Mouse (Mus musculus) effector memory CD4-positive, alpha-beta T cell, adult 5 months (primary cell): Measurements from ENCODE around the gene Gm10964. TPM values are rescaled to one million over a fixed set of nuclear protein-coding genes. Genes with fewer than 3 reads are reported as not detected.

Source experiments
- polyA plus RNA-seq: library from polyadenylated mRNA; unstranded; fragments of 100-300 nt; shearing (Covaris generic); gene quantifications from one replicate; pipeline ENCODE4 v1.2.1, GENCODE M21; 2017

Gm10964 gene
- not detected for polyA plus RNA-seq

DNA sequence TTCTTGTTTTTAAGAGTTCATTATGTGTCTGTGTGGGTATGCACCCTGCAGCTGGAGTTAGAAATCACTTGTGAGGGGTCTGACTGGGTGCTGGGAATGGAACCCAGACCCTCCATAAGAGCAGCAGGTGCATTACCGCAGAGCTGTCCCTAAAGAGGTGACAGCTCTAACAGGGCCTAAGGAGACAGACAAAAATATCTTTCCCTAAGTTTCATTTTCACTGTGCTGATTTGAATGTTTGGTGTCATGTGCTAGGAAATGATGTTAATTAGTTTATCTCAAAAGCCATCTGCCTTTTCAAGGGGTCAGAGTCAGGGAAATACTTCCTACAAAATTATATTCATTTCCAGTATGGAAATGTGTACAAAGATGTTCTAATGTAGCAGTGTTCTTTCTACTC lies at the start of gene Gm10964:
Gene Gm10964 (plus strand): TSS at position 38 of the 400 bp plus-strand sequence.

GRCm38 (mm10) chr3:103737778-103738571 lies 1.2 kb upstream of the Gm10964 start, which contains the start of gene Olfml3:
Gene Olfml3, minus strand, starts transcription at chr3:103738001.

GRCm38 (mm10) chr3:103791230-103792110 lies 52.3 kb downstream of the Gm10964 start, which contains the start of gene Hipk1:
Gene Hipk1, minus strand, starts transcription at chr3:103791563.

Other genes with a start within 250 kb of the Gm10964 start
- gene Syt6, start 164.1 kb upstream of the Gm10964 start, polyA plus RNA-seq: not detected
- gene Atg4a-ps, start 93.3 kb upstream of the Gm10964 start, polyA plus RNA-seq: 2.1 TPM
- not detected for gene Olfml3, start 1.4 kb upstream of the Gm10964 start, polyA plus RNA-seq
- 75.6 TPM for gene Hipk1, start 52.2 kb downstream of the Gm10964 start, polyA plus RNA-seq
- gene Dclre1b, start 70.1 kb downstream of the Gm10964 start, polyA plus RNA-seq: 12.3 TPM
- 19.5 TPM for gene Ap4b1, start 70.2 kb downstream of the Gm10964 start, polyA plus RNA-seq
- not detected for gene Gm43064, start 70.2 kb downstream of the Gm10964 start, polyA plus RNA-seq
- gene Bcl2l15, start 93.2 kb downstream of the Gm10964 start, polyA plus RNA-seq: 2.3 TPM
- 917 TPM for gene Ptpn22, start 120.4 kb downstream of the Gm10964 start, polyA plus RNA-seq
- gene Rsbn1, start 174.8 kb downstream of the Gm10964 start, polyA plus RNA-seq: 48.1 TPM
- gene Phtf1, start 228.7 kb downstream of the Gm10964 start, polyA plus RNA-seq: 40.0 TPM